Mouse (Mus musculus) lung, postnatal 25 days (tissue): ENCODE data around the gene Usp18.

ENCODE experiments used
- DNase-seq: peaks from one replicate; pipeline ENCODE4 v3.0.0; 2022; ENCODE audit warnings: low spot score

The Usp18 gene

GRCm38 (mm10) chr6:121224993-121225392 lies 20.7 kb upstream of the Usp18 start:
- DNase-seq = no peak

GRCm38 (mm10) chr6:121226043-121226442 lies 19.7 kb upstream of the Usp18 start:
- no peak for DNase-seq

DNA sequence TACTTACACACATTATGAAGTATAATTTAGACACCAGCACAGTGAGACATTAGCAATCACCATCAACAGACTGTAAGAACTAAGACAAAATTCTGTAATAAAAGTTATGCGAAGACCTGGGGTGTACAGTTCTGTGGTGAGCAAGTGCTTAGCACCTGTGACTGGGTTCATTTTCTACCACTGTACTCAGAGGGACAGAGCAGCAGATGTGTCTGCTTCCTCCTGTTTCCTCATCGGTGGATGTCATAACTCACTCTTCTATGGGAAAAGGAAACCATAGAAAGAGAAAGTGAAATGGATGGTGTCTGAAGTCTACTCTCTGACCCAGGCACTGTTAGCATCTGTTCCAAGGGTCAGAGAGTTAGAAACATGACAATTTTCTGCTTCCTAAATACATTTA lies 19.0 kb upstream of the Usp18 start:
- no peak for DNase-seq

GRCm38 (mm10) chr6:121228421-121228820 lies 17.3 kb upstream of the Usp18 start:
- DNase-seq = no peak

DNA sequence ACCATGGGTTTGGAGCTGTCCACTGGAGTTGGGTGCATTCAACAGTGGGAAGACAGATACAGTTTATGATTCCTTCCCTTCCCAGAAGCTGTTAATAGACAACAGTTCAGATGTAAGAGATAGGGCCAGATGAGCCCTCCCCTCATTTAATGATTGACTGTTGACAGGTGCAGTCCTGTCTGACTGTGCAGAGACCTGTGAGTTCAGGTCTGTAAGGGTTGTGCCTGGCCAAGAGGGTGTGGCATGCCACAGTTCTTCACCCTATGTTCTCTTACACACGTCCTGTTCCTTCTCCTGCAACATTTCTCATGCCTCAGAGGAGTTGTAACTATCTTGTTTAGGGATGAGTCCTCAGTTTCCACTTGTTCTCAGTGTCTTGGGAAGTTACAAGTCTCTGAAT lies 13.1 kb upstream of the Usp18 start:
- DNase-seq = no peak

DNA sequence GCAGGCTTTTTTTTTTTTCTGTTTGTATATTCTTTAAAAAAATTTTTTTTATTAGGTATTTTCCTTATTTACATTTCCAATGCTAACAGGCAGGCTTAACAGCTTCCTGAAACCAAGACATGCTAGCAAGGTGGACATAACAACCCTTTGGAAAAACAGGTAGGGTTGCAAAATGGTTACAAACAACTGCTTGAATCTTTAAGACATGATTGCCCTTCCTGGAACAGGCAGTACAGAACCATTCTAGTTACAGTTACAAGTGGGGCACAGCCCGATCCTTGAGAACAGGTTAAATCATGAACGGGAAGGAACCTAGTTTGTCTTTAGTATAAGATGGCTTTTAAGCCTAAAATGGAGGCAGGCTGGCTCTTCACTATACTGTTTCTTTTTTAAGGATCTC lies 9.3 kb upstream of the Usp18 start:
- no peak for DNase-seq

DNA sequence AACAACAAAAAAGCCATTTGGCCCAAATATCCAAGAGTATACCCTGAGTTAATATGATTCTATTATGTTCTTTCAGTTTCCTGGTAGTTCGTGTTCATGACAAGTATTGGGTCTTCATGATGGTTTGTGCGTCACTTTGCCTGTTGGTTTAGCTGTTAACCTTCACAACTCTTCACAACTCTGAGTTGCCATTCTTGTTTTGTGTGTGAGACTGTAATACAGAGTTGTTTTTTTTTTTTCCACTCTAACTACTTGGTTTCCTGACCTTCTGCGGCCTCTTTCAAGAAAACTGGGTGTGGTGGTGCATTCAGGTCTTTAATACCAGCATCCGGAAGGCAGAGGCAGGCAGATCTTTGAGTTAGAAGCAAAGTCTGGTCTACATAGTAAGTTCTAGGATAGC lies 7.5 kb upstream of the Usp18 start:
- DNase-seq = no peak

DNA sequence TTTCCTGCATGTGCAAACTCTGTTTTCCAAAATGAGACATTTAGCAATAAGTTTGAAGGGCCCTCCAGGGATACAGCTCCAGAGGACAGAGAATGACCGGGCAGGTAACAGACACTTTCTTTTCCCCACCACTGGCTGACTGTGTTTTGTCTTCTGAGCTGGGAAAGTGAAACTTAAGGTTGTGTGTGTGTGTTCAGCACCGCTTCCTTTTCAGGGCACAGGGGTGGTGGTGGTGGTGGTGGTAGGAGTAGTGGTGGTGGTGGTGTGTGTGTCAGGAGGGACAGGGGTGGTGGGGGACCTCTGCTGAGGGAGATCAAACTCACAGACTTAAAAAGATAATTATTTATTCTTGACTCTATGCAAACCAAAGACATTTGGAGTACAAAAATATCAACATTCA lies 3.9 kb upstream of the Usp18 start:
- DNase-seq = no peak

DNA sequence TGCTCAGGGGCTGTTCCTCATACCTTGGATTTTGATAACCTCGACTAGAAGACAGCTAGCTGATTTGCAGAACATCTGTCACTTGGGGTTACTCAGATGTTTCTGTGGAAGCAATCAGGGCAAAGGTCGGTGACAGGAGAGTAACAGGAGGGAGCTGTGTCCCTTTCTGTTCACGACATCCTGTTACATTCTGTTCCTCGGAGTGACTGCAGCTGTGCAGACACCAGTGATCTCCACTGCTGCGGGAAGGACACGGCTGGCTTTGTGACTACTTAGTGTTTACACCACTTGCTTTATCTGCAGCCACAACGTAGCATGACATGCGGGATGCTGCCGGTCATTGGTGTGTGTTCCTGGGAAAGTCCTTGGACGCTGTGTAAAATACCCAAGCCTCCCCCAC lies 2.5 kb upstream of the Usp18 start:
- DNase-seq = no peak

DNA sequence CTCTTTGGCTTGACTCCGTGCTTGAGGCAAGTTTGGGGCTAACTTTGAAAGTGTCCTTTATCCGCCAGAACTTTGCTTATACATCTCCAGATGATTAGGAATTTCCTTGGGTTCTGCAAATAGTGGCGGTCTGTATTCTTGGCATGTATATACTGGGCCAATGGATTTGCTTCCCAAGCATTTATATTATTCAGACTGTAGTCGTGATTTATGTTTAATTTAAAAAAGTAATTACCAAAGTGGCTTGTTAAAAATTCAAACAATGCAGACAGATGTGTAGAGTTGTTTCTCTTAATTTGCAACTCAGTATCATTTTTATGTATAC lies 293 bp downstream of the Usp18 start:
- DNase-seq = no peak

GRCm38 (mm10) chr6:121250406-121250805 lies 4.7 kb downstream of the Usp18 start:
- DNase-seq = no peak

DNA sequence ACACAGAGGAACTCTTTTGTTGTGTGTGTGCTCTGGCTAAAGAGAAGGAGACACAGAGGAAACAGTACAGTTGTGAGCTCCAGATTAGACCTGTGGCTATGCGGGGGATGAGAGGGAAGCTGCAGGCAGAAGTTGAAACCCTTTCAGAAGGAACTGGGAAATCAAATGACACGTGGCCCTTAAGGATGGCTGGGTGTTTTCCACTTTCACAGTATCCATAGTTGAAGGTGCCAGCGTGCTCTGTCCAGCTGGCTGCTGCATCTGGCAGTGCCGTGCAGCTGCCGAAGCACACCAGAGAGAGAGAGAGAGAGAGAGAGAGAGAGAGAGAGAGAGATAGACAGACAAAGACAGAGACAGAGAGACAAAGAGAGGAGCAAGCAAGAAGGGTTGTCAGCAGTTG lies 5.5 kb downstream of the Usp18 start:
- DNase-seq = no peak

GRCm38 (mm10) chr6:121260548-121260947 lies 14.8 kb downstream of the Usp18 start:
- peak; percentile 74 for DNase-seq

GRCm38 (mm10) chr6:121261233-121261632 lies 15.5 kb downstream of the Usp18 start:
- DNase-seq = no peak

DNA sequence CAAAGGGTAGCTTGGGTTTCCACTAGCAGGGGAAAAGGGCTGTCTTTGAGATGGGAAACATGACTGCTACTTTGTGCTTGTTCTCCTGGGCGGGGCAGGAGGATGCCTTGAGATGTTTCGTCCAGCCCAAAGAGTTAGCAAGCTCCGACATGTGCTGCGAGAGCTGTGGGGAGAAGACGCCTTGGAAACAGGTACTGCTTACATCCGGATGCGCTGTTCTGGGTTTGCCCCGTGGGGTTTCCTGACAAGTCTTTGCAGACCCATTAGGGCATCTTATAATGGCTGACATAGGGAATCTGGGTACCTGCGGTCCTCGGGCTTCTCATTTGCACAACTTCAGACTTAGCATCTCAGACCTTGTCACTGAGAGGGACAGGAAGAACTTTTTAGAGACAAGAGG lies 16.3 kb downstream of the Usp18 start:
- DNase-seq = no peak

DNA sequence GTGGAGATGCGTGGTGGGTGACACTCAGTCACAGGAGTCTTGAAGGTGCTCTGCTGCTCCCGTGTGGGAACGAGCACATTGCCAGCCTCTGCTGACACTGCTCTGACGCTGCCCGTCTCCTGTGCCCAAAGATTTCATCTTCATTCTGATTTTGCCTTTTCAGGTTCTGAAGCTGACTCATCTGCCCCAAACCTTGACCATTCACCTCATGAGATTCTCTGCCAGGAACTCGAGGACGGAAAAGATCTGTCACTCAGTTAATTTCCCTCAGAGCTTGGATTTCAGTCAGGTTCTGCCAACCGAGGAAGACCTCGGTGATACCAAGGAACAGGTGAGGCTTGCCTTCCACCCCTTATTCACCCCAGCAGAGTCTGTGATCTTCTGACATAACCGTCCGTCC lies 16.8 kb downstream of the Usp18 start:
- no peak for DNase-seq

DNA sequence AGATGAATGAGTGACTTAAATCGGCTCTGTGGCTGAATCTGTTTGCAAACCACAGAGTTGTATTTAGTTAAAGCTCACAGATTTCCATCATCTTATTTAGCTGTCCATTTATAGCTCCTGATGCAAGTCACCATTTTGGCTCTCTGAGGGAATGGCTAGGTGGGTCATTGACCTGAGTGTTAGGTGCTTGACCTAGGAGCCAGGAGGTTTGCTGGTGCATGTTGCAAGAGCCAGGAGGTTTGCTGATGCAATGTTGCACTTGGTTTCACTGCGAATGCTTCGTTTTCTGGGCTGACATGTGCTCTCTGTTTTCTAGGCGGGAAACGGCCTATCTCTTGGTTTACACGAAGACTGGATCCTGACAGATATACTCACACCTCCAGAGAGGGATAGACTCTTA lies 24.4 kb downstream of the Usp18 start:
- DNase-seq = no peak

DNA sequence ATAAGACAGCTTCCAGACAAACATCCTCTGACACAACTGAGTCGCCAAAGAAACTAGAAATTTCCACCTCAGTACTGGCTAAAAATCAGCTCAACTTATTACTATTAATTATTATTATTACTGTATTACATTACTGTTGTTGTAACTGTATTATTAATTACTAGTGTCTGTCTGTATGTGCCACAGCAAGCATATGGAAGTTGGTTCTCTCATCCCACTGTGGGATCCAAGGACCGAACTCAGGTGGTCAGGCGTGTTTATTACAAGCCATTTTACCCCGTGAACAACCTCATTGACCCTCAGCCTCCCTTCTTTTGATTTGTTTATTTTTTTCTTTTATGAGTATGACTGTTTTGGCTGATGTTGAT lies 26.0 kb downstream of the Usp18 start:
- DNase-seq = no peak

- DNase-seq = peak; percentile 82
Measured at GRCm38 (mm10) chr6:121272075-121272800, 26.5 kb downstream of the Usp18 start.

GRCm38 (mm10) chr6:121274356-121274755 lies 28.6 kb downstream of the Usp18 start:
- peak; percentile 32 for DNase-seq

- DNase-seq = no peak
Measured at GRCm38 (mm10) chr6:121284132-121284531, 38.4 kb downstream of the Usp18 start.

DNA sequence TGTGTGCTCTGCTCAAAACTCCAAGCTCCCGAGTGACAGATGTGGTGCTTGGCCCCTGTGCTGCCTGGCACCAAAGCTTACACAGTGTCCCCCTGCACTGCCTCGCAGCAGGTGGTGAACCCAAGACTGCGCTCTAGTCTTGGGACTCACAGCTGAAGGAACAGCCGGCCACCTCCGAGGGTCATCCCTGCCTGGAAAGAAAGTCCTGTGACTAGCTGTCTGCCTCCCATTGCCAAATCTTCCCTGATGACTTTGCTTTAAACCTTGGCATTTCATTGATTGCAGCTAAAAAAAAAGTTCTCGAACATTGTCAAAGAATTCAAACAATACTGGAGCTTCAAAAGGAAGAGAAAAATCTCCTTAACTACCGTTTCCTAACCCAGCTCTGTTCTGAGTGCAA lies 53.6 kb downstream of the Usp18 start:
- no peak for DNase-seq

- no peak for DNase-seq
Measured at GRCm38 (mm10) chr6:121299954-121300353, 54.2 kb downstream of the Usp18 start, which contains the start of gene Slc6a13. Slc6a13 (plus strand) TSS chr6:121300227.

- no peak for DNase-seq
Measured at GRCm38 (mm10) chr6:121300504-121300903, 54.8 kb downstream of the Usp18 start.
